Mouse (Mus musculus) CH12.LX (cell line): Measurements from ENCODE around the gene Selenok.

ENCODE experiments used
- CTCF ChIP-seq, 2 experiments: IDR thresholded peaks in 1 of 2; conservative IDR thresholded peaks in 1 of 2; 2 replicates each; pipeline ENCODE4 v1.5.1; 2011 to 2012; ENCODE audit warnings: low read depth in 2 of 2, low read length in 2 of 2, improper control_type of control experiment in 1 of 2, inconsistent platforms in 1 of 2, mild to moderate bottlenecking in 1 of 2, moderate library complexity in 1 of 2
- E2F4 ChIP-seq: IDR thresholded peaks from 2 replicates; pipeline ENCODE4 v1.6.1; 2011; ENCODE audit warnings: low read depth, low read length, improper control_type of control experiment; ENCODE audit not compliant: insufficient replicate concordance
- EP300 ChIP-seq: IDR thresholded peaks from 2 replicates; pipeline ENCODE4 v1.6.1; 2011; ENCODE audit warnings: low read length, improper control_type of control experiment
- MAFK ChIP-seq: IDR thresholded peaks from 2 replicates; pipeline ENCODE4 v1.6.1; 2011; ENCODE audit warnings: low read length, improper control_type of control experiment; ENCODE audit not compliant: insufficient replicate concordance
- NRF1 ChIP-seq: IDR thresholded peaks from 2 replicates; pipeline ENCODE4 v1.6.1; 2014; ENCODE audit warnings: low read depth, mild to moderate bottlenecking, inconsistent platforms, low read length, improper control_type of control experiment, moderate library complexity
- POLR2A ChIP-seq: IDR thresholded peaks from 2 replicates; pipeline ENCODE4 v1.6.1; 2011; ENCODE audit warnings: low read depth, mild to moderate bottlenecking, improper control_type of control experiment, low read length
- ZC3H11A ChIP-seq: IDR thresholded peaks from 2 replicates; pipeline ENCODE4 v1.6.1; 2012; ENCODE audit warnings: low read depth, mild to moderate bottlenecking, inconsistent platforms, low read length, improper control_type of control experiment

GRCm38 (mm10) chr14:29987276-29987675, 19.2 kb downstream of the Selenok start:
- TF ChIP-seq POLR2A (no peak), CTCF (conservative IDR thresholded peaks at IDR 0.05 in 1 of 2, IDR thresholded peaks at IDR 0.05 in 1 of 2; ENCODE audit: low read depth in 2 of 2, low read length in 2 of 2) (no peak), E2F4 (no peak), ZC3H11A (no peak), EP300 (no peak), NRF1 (no peak), MAFK (no peak)
